Mouse (Mus musculus) gastrocnemius, postnatal 14 days (tissue): ENCODE measurements at regions not wholly inside any gene's neighbourhood (a gene's known extent, or its start where the extent isn't known, plus 50 kb on each side); places are given as distances from the start of the nearest gene placed in this dataset.

Experiments used
- DNase-seq: peaks from one replicate; pipeline ENCODE4 v3.0.0; 2021; ENCODE audit warnings: mixed read lengths
- intact Hi-C: fragments of 180-260 bp; cut with DNase I; formaldehyde crosslinking; loops from one replicate; pipeline ENCODE4 v1.15.1; 2025; ENCODE audit warnings: low total_unique reads

DNA sequence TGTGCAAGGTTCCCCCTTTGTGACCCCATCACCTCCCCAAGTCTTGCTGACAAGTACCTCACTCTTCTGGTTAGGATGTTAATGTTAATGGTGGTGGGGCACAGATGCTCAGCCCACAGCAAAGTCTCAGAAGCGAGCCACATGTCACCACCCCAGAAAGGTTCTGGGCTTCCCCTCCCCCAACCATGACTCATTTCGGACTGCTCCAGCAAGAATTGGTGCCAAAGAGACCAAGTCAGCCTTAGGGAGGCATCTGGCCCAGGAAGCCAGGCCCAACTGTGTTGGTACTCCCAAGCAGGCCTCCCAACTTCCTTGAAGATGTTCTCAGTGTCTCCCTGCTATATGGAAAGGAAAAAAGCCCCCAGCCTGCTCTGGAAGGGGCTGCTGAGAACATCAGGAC lies 67.8 kb upstream of the Nectin1 start:
- intact Hi-C loops, result no loop called here
- no peak for DNase-seq

DNA sequence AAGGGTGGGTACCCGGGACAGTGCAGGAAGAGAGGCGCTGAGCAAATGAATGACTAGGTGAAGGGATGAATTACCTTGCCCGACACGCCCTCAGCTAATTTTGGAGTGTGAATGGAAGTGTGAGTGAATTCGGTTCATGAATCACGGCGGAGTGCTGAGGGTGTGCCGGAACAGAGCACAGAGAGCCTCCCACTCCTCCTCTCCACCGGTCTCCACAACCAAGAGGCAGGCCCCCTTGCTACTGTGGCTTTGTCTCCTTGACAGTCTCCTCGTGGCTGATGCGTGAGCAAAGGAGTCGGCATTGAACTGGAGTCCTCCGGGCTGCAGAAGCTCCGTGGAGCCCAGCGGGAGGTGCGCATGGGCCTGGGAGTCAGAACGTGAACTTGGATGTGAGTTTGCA lies 64.5 kb upstream of the Nectin1 start:
- DNase-seq, result no peak
- intact Hi-C loops, result no loop called here

- no peak for DNase-seq
- intact Hi-C loops, result no loop called here
Observed at GRCm38 (mm10) chr9:43681317-43681716, 62.5 kb upstream of the Nectin1 start.

DNA sequence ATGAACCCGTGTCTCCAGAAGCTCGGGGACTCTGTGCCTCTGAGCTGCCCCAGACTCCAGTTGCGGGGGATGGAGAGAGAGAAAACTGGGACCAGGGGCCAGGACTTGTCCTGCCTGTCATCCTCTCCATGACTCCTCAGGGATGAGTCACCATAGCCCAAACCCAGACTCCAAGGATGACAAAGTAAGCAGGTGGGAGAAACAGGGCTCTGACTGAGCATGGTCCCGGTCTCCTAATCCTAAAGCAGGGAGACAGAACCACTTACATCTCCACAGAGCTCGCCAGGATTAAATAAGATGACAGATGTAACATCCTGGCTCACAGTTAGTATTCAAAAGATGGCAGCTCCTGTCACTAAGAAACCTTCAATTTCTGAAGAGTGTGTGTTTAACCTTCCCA lies 61.7 kb upstream of the Nectin1 start:
- intact Hi-C loops, result no loop called here
- no peak for DNase-seq

GRCm38 (mm10) chr9:43684596-43684995 lies 59.2 kb upstream of the Nectin1 start:
- intact Hi-C loops, result no loop called here
- no peak for DNase-seq

- intact Hi-C loops, result no loop called here
- DNase-seq, result no peak
Observed at GRCm38 (mm10) chr9:43692015-43692414, 51.8 kb upstream of the Nectin1 start.

DNA sequence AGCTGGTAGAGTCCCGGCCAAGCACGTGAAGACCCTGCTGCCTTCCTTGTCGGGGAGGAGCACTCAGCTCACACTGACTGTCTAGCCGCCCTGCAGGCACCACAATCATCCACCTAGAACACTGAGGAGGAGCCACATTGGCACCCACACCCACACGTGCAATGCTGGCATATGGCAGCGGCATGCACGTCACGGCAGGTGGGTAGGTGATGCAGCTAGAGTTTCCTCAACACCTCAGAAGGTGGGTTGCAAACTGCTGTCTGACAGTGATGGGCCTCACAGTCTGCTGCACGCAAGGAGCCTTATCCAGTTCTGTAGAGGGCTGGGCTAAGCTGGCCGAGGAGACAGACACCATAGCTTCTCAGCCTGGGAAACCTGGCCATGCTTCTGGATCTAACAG lies 51.2 kb upstream of the Nectin1 start:
- intact Hi-C loops, result no loop called here
- no peak for DNase-seq
